Mouse (Mus musculus): ENCODE measurements at regions not wholly inside any gene's neighbourhood (a gene's known extent, or its start where the extent isn't known, plus 50 kb on each side); places are given as distances from the start of the nearest gene placed in this dataset.

GRCm38 (mm10) chr10:24481926-24482612, 113.2 kb upstream of the Ccn2 start:
- H3K4me3 ChIP-seq (ENCODE audit: low read depth, low read length) = no peak overlapping the region
- H3K27ac ChIP-seq (ENCODE audit: low read depth, low read length) = no peak overlapping the region
- ATAC-seq (ENCODE audit: low read depth) = no peak
- H3K27me3 ChIP-seq (ENCODE audit: control insufficient read depth, insufficient read depth, low read length) = no peaks in the 10 kb centered on the region
- H3K4me1 ChIP-seq (ENCODE audit: control insufficient read depth, insufficient read depth, low read length) = no peaks in the 10 kb centered on the region
- 84% methylated on average over 9 of the region's 9 CpGs for WGBS
- no peaks in the 10 kb centered on the region for H3K9me3 ChIP-seq (ENCODE audit: control insufficient read depth, low read length)
- no peak overlapping the region for H3K9ac ChIP-seq (replicated peaks; ENCODE audit: low read depth, low read length)
- H3K36me3 ChIP-seq (ENCODE audit: control insufficient read depth, insufficient read depth, low read length) = no peaks in the 10 kb centered on the region
- no peak overlapping the region for H3K4me2 ChIP-seq (ENCODE audit: low read depth, low read length)

- H3K4me3 ChIP-seq (ENCODE audit: low read depth, low read length) = no peak overlapping the region
- no peaks in the 10 kb centered on the region for H3K9me3 ChIP-seq (ENCODE audit: control insufficient read depth, low read length)
- no peak overlapping the region for H3K9ac ChIP-seq (replicated peaks; ENCODE audit: low read depth, low read length)
- H3K36me3 ChIP-seq (ENCODE audit: control insufficient read depth, insufficient read depth, low read length) = no peaks in the 10 kb centered on the region
- H3K27ac ChIP-seq (ENCODE audit: low read depth, low read length) = no peak overlapping the region
- H3K4me1 ChIP-seq (ENCODE audit: control insufficient read depth, insufficient read depth, low read length) = no peaks in the 10 kb centered on the region
- H3K4me2 ChIP-seq (ENCODE audit: low read depth, low read length) = no peak overlapping the region
- 67% methylated on average over 3 of the region's 3 CpGs for WGBS
- H3K27me3 ChIP-seq (ENCODE audit: control insufficient read depth, insufficient read depth, low read length) = no peaks in the 10 kb centered on the region
- ATAC-seq (ENCODE audit: low read depth) = no peak
Observed at GRCm38 (mm10) chr10:24483053-24483452, 112.2 kb upstream of the Ccn2 start.

GRCm38 (mm10) chr10:24484101-24484660, 111.1 kb upstream of the Ccn2 start:
- no peaks in the 10 kb centered on the region for H3K9me3 ChIP-seq (ENCODE audit: control insufficient read depth, low read length)
- ATAC-seq (ENCODE audit: low read depth) = no peak; the same call in 1 of the 2 replicates
- WGBS = 15% methylated on average over 5 of the region's 5 CpGs
- H3K4me3 ChIP-seq (ENCODE audit: low read depth, low read length) = no peak overlapping the region
- H3K27me3 ChIP-seq (ENCODE audit: control insufficient read depth, insufficient read depth, low read length) = no peaks in the 10 kb centered on the region
- no peaks in the 10 kb centered on the region for H3K4me1 ChIP-seq (ENCODE audit: control insufficient read depth, insufficient read depth, low read length)
- H3K36me3 ChIP-seq (ENCODE audit: control insufficient read depth, insufficient read depth, low read length) = no peaks in the 10 kb centered on the region
- no peak overlapping the region for H3K4me2 ChIP-seq (ENCODE audit: low read depth, low read length)
- H3K9ac ChIP-seq (replicated peaks; ENCODE audit: low read depth, low read length) = no peak overlapping the region
- H3K27ac ChIP-seq (ENCODE audit: low read depth, low read length) = no peak overlapping the region

- H3K9me3 ChIP-seq (ENCODE audit: control insufficient read depth, low read length) = no peaks in the 10 kb centered on the region
- no peaks in the 10 kb centered on the region for H3K27me3 ChIP-seq (ENCODE audit: control insufficient read depth, insufficient read depth, low read length)
- H3K36me3 ChIP-seq (ENCODE audit: control insufficient read depth, insufficient read depth, low read length) = no peaks in the 10 kb centered on the region
- no peak overlapping the region for H3K9ac ChIP-seq (replicated peaks; ENCODE audit: low read depth, low read length)
- H3K4me2 ChIP-seq (ENCODE audit: low read depth, low read length) = no peak overlapping the region
- no peak for ATAC-seq (ENCODE audit: low read depth)
- H3K4me3 ChIP-seq (ENCODE audit: low read depth, low read length) = no peak overlapping the region
- 57% methylated on average over 5 of the region's 5 CpGs for WGBS
- no peaks in the 10 kb centered on the region for H3K4me1 ChIP-seq (ENCODE audit: control insufficient read depth, insufficient read depth, low read length)
- H3K27ac ChIP-seq (ENCODE audit: low read depth, low read length) = no peak overlapping the region
Observed at GRCm38 (mm10) chr10:24485461-24485860, 109.8 kb upstream of the Ccn2 start.

- H3K4me1 ChIP-seq (ENCODE audit: control insufficient read depth, insufficient read depth, low read length) = no peaks in the 10 kb centered on the region
- no peak overlapping the region for H3K9ac ChIP-seq (replicated peaks; ENCODE audit: low read depth, low read length)
- H3K27ac ChIP-seq (ENCODE audit: low read depth, low read length) = no peak overlapping the region
- no peak overlapping the region for H3K4me2 ChIP-seq (ENCODE audit: low read depth, low read length)
- no peak overlapping the region for H3K4me3 ChIP-seq (ENCODE audit: low read depth, low read length)
- no peaks in the 10 kb centered on the region for H3K27me3 ChIP-seq (ENCODE audit: control insufficient read depth, insufficient read depth, low read length)
- WGBS = 87% methylated on average over 1 of the region's 1 CpGs
- no peaks in the 10 kb centered on the region for H3K9me3 ChIP-seq (ENCODE audit: control insufficient read depth, low read length)
- H3K36me3 ChIP-seq (ENCODE audit: control insufficient read depth, insufficient read depth, low read length) = no peaks in the 10 kb centered on the region
- no peak for ATAC-seq (ENCODE audit: low read depth)
Observed at GRCm38 (mm10) chr10:24486224-24486623, 109.0 kb upstream of the Ccn2 start.

- Histone ChIP-seq H3K27ac (ENCODE audit: low read depth, low read length) (no peak overlapping the region), H3K36me3 (ENCODE audit: control insufficient read depth, insufficient read depth, low read length) (no peaks in the 10 kb centered on the region), H3K27me3 (ENCODE audit: control insufficient read depth, insufficient read depth, low read length) (no peaks in the 10 kb centered on the region), H3K9ac (replicated peaks; ENCODE audit: low read depth, low read length) (no peak overlapping the region), H3K4me1 (ENCODE audit: control insufficient read depth, insufficient read depth, low read length) (no peaks in the 10 kb centered on the region), H3K4me2 (ENCODE audit: low read depth, low read length) (no peak overlapping the region), H3K9me3 (ENCODE audit: control insufficient read depth, low read length) (no peaks in the 10 kb centered on the region), H3K4me3 (ENCODE audit: low read depth, low read length) (no peak overlapping the region)
- ATAC-seq (ENCODE audit: low read depth) = no peak
- WGBS = 85% methylated on average over 3 of the region's 3 CpGs
Observed at GRCm38 (mm10) chr10:24487915-24488314, 107.3 kb upstream of the Ccn2 start.

- ATAC-seq (ENCODE audit: low read depth) = no peak
Observed at GRCm38 (mm10) chr10:24490432-24490831, 104.8 kb upstream of the Ccn2 start.

GRCm38 (mm10) chr10:24491848-24492247, 103.4 kb upstream of the Ccn2 start:
- Histone ChIP-seq H3K27me3 (ENCODE audit: control insufficient read depth, insufficient read depth, low read length) (no peaks in the 10 kb centered on the region), H3K36me3 (ENCODE audit: control insufficient read depth, insufficient read depth, low read length) (no peaks in the 10 kb centered on the region), H3K9me3 (ENCODE audit: control insufficient read depth, low read length) (no peaks in the 10 kb centered on the region), H3K4me3 (ENCODE audit: low read depth, low read length) (no peak overlapping the region), H3K9ac (replicated peaks; ENCODE audit: low read depth, low read length) (no peak overlapping the region), H3K4me2 (ENCODE audit: low read depth, low read length) (no peak overlapping the region), H3K27ac (ENCODE audit: low read depth, low read length) (no peak overlapping the region), H3K4me1 (ENCODE audit: control insufficient read depth, insufficient read depth, low read length) (no peaks in the 10 kb centered on the region)
- no peak for ATAC-seq (ENCODE audit: low read depth)
- 94% methylated on average over 3 of the region's 3 CpGs for WGBS

More at GRCm38 (mm10) chr10:24490432-24490831, 104.8 kb upstream of the Ccn2 start:
- no peak overlapping the region for H3K27ac ChIP-seq (ENCODE audit: low read depth, low read length)
- H3K27me3 ChIP-seq (ENCODE audit: control insufficient read depth, insufficient read depth, low read length) = no peaks in the 10 kb centered on the region
- no peaks in the 10 kb centered on the region for H3K9me3 ChIP-seq (ENCODE audit: control insufficient read depth, low read length)
- WGBS = 87% methylated on average over 2 of the region's 2 CpGs
- no peaks in the 10 kb centered on the region for H3K4me1 ChIP-seq (ENCODE audit: control insufficient read depth, insufficient read depth, low read length)
- H3K4me3 ChIP-seq (ENCODE audit: low read depth, low read length) = no peak overlapping the region
- no peak overlapping the region for H3K9ac ChIP-seq (replicated peaks; ENCODE audit: low read depth, low read length)
- H3K36me3 ChIP-seq (ENCODE audit: control insufficient read depth, insufficient read depth, low read length) = no peaks in the 10 kb centered on the region
- H3K4me2 ChIP-seq (ENCODE audit: low read depth, low read length) = no peak overlapping the region

GRCm38 (mm10) chr10:24493392-24493791, 101.8 kb upstream of the Ccn2 start:
- H3K4me2 ChIP-seq (ENCODE audit: low read depth, low read length) = no peak overlapping the region
- H3K9ac ChIP-seq (replicated peaks; ENCODE audit: low read depth, low read length) = no peak overlapping the region
- H3K27me3 ChIP-seq (ENCODE audit: control insufficient read depth, insufficient read depth, low read length) = no peaks in the 10 kb centered on the region
- H3K4me3 ChIP-seq (ENCODE audit: low read depth, low read length) = no peak overlapping the region
- 66% methylated on average over 4 of the region's 4 CpGs for WGBS
- ATAC-seq (ENCODE audit: low read depth) = no peak
- H3K4me1 ChIP-seq (ENCODE audit: control insufficient read depth, insufficient read depth, low read length) = no peaks in the 10 kb centered on the region
- H3K9me3 ChIP-seq (ENCODE audit: control insufficient read depth, low read length) = no peaks in the 10 kb centered on the region
- no peak overlapping the region for H3K27ac ChIP-seq (ENCODE audit: low read depth, low read length)
- no peaks in the 10 kb centered on the region for H3K36me3 ChIP-seq (ENCODE audit: control insufficient read depth, insufficient read depth, low read length)

Data from neural tube, embryonic 14.5 days (tissue).